Mouse (Mus musculus) heart, postnatal 10 days (tissue): ENCODE results near the gene Cpne7. TPM values are rescaled to one million over a fixed set of nuclear protein-coding genes. Genes with fewer than 3 reads are reported as not detected.
A peak's percentile ranks its signal among the peaks of the same experiment; 100 is the strongest.

ENCODE experiments used
- DNase-seq, 2 experiments: peaks; one replicate each; pipeline ENCODE4 v3.0.0; 2021
- intact Hi-C: fragments of 180-260 bp; cut with DNase I; formaldehyde crosslinking; loops from one replicate; pipeline ENCODE4 v1.15.1; 2025
- total RNA-seq, 2 experiments: library from RNA; stranded (reverse); gene quantifications; 2 replicates each; pipeline ENCODE4 v1.2.3; 2021

The Cpne7 gene
- total RNA-seq: 1 to 10 TPM in 1 of 2 experiments, under 1 TPM in 1; 0.64 to 1.3 TPM

DNA sequence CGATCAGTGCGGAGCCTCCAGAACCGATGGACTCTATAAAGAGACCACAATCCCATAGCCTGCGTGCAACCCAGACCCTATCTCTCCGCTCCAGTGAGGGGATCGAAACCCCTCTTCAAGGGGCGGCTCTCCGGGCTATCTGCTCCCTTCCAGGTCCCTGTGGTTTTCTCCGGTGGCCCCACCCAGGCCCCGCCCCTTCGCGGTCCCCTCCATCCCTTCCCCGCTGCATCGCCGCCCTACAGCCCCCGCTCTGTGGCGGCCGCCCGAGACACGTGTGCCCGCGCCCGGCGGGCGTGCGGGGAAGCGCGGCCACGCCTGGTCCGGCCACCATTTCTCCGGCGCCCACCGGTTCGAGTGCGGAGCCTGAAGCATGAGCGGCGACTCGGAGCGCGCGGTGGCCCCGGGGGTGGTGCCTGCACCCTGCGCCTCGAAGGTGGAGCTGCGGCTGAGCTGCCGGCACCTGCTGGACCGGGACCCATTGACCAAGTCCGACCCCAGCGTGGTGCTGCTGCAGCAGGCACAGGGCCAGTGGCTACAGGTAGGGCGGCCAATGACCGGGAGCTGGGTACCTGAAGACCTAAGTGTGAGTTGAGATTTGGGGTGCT is at the start of gene Cpne7:
TSS of gene Cpne7 (plus strand) at position 248 of the 605 bp plus-strand sequence.
- intact Hi-C loops: no loop called here
- DNase-seq: no peak

DNA sequence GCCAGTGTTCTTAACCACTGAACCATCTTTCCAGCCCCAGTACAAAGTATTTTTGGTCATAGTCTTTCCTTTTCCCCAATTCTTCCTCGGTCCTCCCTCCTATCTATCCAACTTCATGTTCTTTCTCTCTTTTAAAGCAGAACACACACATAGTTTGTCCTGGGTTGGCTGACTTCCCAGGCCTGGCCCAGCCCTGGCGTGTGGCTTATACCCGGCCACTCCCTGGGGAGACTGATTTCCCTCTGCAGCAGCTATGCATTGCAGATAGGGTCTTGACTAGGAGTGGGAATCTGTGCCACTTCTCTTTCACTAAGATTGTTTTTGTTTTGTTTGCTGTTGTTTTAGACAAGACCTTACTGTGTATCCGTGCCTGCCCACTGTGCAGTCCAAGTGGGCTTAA is 46.0 kb upstream of the Cpne7 start:
- peak; percentile 64 to 68 for DNase-seq
- intact Hi-C loops: no loop called here

DNA sequence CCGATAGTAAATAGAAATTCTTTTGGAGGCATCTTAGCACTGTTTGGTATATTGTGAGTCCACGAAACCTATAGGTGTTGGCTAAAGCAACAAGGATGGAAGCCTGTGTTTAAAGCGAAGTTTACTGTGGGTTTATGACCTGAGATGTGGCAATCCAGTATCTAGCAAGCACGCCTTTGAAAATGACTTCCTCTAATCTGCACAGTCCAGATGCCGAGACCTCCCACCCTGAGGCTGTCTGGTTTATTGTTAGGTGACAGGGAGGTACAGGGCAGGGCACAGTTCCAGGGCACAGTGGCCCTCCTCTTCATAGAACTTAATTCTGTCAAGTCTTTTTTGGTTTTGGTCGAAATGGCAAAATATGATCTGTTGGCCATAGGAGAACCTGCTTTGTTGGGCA is 40.0 kb upstream of the Cpne7 start:
- intact Hi-C loops: no loop called here
- no peak for DNase-seq

- intact Hi-C loops: no loop called here
- DNase-seq: no peak
Measured at GRCm38 (mm10) chr8:123082993-123083392, 34.2 kb upstream of the Cpne7 start.

- DNase-seq: no peak
- intact Hi-C loops: no loop called here
Measured at GRCm38 (mm10) chr8:123083610-123084009, 33.6 kb upstream of the Cpne7 start.

- intact Hi-C loops: no loop called here
Measured at GRCm38 (mm10) chr8:123087289-123087688, 29.9 kb upstream of the Cpne7 start.

DNA sequence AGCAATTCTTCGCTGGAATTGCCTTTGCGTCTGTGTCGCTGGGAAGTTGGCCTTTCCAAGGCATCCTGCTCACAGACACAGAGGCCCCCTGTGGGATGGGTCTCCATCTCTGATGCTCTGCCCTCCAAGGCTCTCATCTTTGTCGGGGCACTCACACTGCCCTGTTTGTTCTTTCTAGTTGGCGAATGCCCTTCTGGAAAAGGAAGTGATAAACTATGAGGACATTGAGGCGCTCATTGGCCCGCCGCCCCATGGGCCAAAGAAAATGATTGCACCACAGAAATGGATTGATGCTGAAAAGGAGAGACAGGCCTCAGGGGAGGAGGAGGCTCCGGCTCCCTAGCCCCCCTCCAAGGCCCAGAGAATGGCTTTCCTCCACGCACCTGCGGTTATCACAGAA is 20.0 kb upstream of the Cpne7 start:
- DNase-seq: no peak

More at GRCm38 (mm10) chr8:123087289-123087688, 29.9 kb upstream of the Cpne7 start:
- no peak for DNase-seq

GRCm38 (mm10) chr8:123097786-123098584 is 19.2 kb upstream of the Cpne7 start:
- intact Hi-C loops: no loop called here
- DNase-seq: no peak

More for the DNA sequence above, 20.0 kb upstream of the Cpne7 start:
- intact Hi-C loops: no loop called here

DNA sequence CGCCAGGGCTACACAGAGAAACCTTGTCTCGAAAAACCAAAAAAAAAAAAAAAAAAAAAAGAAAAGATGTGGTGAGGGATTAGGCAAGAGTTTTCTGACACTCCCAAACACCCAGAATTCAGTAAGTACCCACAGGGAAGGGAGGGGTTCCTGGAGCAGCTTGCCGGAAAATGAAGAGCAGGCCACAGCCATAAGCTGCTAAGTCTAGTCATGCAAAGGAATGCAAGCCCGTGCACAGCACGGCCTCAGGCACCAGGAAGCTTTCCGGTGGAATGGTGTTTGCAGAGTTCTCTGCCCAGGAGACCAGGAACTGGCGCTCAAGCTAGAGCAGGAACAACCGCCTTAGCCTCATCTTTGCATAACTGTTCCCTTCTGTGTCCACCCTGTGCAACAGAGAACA is 16.9 kb upstream of the Cpne7 start:
- intact Hi-C loops: loop anchor here (5.0 kb wide), 1 partner anchor 58 kb away; the partner anchor contains the start of gene Ankrd11
- no peak for DNase-seq

GRCm38 (mm10) chr8:123101244-123101643 is 15.9 kb upstream of the Cpne7 start:
- no peak for DNase-seq
- intact Hi-C loops: loop anchor here (5.0 kb wide), 1 partner anchor 59 kb away; the partner anchor contains the start of gene Ankrd11

GRCm38 (mm10) chr8:123101735-123102685 is 15.2 kb upstream of the Cpne7 start, which contains the start of gene Rpl13:
TSS of gene Rpl13 (plus strand) at chr8:123102350.
- intact Hi-C loops: loop anchor here (5.0 kb wide), 1 partner anchor 60 kb away; the partner anchor contains the start of gene Ankrd11
- DNase-seq: peak; percentile 99

DNA sequence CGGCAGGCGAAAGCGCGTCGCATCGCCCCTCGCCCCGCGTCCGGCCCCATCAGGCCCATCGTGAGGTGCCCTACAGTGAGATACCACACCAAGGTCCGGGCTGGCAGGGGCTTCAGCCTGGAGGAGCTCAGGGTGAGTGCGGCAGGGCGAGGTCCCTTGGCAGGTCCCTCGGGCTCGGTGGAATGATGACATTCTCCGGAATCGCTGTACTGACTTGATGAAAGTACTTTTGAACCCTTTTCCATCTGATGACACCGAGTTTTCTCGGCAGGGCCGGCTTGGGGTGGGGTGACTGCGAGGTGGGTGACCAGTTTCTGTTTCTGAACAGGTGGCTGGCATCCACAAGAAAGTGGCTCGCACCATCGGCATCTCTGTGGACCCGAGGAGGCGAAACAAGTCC is 14.3 kb upstream of the Cpne7 start:
- intact Hi-C loops: loop anchor here (5.0 kb wide), 1 partner anchor 61 kb away; the partner anchor contains the start of gene Ankrd11
- peak in 1 of 2 experiments; percentile 51 for DNase-seq

DNA sequence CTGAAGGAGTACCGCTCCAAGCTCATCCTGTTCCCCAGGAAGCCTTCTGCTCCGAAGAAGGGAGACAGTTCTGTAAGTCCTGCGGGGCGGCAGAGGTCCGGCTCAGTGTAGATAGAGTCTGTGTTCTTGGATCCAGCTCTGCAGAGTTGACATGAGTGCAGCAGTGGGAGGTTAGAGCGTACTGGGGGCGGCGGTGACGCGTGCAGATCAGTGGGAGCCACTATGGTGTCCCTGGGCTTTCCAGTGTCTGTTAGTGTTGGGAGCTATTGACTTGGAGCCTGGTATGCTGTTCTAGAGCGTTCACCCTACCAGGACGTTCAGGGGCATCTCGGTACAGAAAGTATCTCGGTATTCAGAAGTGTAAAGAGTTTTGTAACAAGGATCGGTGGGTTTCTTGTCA is 13.9 kb upstream of the Cpne7 start:
- DNase-seq: no peak
- intact Hi-C loops: loop anchor here (5.0 kb wide), 1 partner anchor 61 kb away; the partner anchor contains the start of gene Ankrd11

DNA sequence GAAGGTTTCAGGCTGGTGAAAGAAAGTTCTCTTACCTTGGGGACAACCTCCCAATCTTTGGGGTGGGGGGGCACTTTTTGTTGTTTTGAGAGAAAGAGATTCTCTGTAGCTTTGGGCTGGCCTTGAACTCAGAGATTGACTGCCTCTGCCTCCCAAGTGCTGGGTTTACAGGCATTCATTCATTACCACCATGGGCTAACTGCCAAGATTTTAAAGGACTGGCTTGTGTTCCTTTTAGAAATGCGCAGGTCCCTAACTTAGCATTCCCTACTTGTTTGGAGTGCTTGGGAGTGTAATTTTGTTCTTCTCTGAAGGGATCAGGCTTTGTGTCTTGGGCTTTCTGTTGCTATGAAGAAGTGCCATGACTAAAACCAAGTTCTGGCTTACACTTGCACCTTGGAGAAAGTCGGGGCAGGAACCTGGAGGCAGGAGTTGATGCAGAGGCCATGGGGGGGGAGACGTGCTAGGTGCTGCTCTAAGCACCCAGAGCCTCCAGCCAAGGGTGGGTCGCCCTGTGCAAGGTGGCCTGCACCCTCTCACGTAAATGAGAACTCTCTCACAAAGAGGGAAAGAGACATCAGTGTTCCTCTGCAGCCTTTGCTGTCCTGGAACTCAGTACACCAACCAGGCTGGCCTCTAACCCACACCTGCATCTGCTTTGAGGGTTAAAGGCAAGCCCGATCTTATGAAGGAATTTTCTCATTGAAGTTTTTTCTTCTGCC is 13.0 kb upstream of the Cpne7 start:
- no peak for DNase-seq
- intact Hi-C loops: loop anchor here (5.0 kb wide), 1 partner anchor 62 kb away; the partner anchor contains the start of gene Ankrd11

- DNase-seq: peak in 1 of 2 experiments; percentile 65
Measured at GRCm38 (mm10) chr8:123105553-123106326, 11.4 kb upstream of the Cpne7 start.

DNA sequence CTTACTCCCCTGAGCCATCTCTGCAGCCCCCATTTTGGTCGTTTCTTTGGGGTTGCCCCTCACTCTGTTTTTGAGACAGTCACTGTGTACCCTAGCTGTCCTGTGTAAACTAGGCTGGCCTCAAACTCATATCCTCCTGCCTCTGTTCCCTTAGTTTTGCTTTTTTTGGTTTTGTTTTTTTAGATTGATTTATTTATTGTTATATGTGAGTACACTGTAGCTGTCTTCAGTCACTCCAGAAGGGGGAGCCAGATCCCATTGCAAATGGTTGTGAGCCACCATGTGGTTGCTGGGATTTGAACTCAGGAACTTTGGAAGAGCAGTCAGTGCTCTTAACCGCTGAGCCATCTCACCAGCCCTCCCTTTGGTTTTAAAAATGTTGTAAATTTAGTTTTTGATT is 10.6 kb upstream of the Cpne7 start:
- intact Hi-C loops: loop anchor here (1.0 to 2.0 kb wide), 2 partner anchors 49 to 96 kb away; no protein-coding TSS in a partner anchor

More at GRCm38 (mm10) chr8:123105553-123106326, 11.4 kb upstream of the Cpne7 start:
- intact Hi-C loops: loop anchor here (1.0 to 2.0 kb wide), 2 partner anchors 50 to 97 kb away; no protein-coding TSS in a partner anchor

DNA sequence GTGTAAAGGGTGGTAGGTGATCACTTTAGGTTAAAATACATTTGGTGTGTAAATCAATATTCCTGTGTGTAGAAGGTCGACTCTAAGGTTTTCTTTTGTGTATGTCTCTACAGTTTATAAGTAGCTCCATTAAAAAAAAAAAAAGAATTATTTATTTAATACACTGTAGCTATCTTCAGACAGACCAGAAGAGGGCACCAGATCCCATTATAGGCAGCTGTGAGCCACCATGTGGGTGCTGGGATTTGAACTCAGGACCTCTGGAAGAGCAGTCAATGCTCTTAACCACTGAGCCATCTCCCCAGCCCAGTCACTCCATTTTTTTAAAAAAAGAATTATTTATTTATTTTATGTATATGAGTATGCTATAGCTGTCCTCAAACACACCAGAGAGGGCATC is 9.2 kb upstream of the Cpne7 start:
- intact Hi-C loops: no loop called here
- DNase-seq: no peak

More for the DNA sequence above, 10.6 kb upstream of the Cpne7 start:
- DNase-seq: peak in 1 of 2 experiments; percentile 58

DNA sequence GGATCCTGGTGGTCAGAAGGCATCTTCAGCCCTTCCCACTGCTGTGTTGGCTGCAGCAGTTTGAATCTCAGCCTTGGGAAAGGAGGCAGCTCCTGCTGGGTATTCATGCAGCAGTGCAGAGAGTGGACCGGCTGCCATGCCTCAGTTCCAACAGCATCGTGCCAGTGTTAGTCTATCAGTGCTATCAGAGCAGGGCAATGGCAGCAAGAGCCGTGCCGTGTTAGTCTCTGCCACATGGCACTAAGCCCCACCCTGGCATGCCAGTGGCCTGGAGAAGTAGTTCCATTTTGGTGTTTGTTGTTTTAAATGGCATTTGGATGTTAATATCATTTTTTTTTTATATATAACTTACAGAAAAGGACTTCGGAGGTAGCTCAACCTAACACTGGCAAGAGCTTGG is 8.2 kb upstream of the Cpne7 start:
- intact Hi-C loops: no loop called here

DNA sequence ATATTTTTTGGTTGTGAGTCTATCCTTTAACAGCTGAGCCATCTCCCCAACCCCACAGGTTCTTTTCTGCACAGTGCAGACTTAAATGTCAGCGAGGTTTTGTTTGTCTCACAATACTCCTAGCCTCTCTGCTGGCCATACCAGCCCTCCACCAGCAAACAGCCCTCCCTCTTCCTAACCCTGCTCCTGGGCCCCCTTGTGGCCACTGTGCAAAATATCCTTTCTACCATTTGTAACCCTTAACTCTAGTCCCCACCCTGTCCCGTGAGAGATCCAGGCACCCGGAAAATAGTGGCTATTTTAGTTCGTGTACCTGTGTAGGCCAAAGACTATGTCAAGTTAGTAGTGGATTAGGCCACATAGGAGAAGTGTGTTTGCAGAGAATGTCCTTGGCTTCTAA is 6.5 kb upstream of the Cpne7 start:
- peak; percentile 42 to 77 for DNase-seq
- intact Hi-C loops: loop anchor here (2.0 kb wide), 1 partner anchor 38 kb away; no protein-coding TSS in a partner anchor

More for the DNA sequence above, 8.2 kb upstream of the Cpne7 start:
- no peak for DNase-seq
